Mouse (Mus musculus) 416B (cell line): Measurements from ENCODE around the gene Csnk1d.

Source experiments
- DNase-seq: peaks from one replicate; pipeline ENCODE4 v3.0.0; 2011; ENCODE audit warnings: low read depth

Gene Csnk1d

GRCm38 (mm10) chr11:120990951-120991526 lies at the start of gene Csnk1d:
Gene Csnk1d (minus strand): TSS chr11:120991330.
- peak; percentile 96 for DNase-seq

DNA sequence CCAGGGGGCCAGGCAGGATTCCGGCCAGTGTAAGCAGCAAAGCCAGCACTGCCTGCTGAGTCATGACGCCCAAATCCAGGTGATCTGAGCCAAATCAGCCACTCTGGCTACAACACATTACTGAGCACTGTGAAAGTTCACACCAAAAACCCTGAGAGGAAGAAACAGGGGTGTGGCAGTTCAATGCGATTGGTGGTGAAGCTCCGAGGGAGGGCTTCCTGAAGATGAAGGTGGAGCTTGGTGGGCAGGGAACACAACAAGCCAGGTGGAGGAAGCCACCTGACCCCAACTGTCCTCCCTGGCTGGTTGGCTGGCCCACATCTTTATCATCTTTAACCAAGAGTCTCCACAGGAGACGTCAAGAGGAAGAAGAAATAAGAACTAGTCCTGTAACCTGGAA lies 48.2 kb upstream of the Csnk1d start, which contains the start of gene Cd7:
TSS of gene Cd7 (minus strand) at position 117 of the 400 bp plus-strand sequence.
- DNase-seq, result no peak

DNA sequence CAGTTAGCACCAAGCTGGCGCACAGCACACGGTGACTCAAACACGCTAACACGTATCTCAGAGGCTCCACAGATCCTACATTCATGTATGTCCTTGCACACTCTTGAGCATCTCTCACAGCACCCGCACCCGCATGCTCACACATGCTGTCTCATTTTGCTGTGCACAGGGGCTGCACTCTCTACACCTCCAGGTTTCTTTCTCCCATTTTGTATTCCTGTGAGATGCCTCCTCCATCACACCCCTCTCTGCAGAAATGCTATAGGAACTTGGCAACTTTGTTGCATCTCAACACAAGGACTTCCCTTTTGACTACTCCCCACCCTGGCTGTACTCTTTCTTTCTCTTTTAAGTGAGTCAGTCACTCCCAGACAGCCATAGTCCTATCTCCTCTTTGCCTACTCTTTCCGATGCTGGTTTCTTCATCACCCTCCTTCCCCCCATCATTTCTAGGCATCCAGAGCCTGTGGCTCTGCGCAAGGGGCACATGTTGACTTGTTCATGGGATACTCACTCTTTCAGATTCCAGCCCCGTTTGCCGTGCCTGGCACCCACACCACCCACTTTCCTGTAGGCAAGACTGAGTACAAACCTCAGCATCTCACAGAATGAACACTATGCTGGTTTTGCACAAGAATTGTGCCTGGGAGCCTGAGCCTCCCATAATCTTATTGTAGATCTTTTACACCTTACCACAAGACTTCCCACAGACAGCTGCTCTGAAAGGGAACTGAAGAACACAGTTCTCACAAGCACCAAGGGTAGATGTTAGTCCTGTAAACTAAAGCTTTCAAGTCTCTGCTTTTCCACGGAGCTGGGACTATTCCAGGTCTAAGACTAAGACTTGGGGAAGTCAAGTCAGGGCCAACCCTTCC lies 47.5 kb upstream of the Csnk1d start:
- DNase-seq, result peak; percentile 40

GRCm38 (mm10) chr11:121033118-121033517 lies 42.0 kb upstream of the Csnk1d start:
- DNase-seq, result peak; percentile 9

DNA sequence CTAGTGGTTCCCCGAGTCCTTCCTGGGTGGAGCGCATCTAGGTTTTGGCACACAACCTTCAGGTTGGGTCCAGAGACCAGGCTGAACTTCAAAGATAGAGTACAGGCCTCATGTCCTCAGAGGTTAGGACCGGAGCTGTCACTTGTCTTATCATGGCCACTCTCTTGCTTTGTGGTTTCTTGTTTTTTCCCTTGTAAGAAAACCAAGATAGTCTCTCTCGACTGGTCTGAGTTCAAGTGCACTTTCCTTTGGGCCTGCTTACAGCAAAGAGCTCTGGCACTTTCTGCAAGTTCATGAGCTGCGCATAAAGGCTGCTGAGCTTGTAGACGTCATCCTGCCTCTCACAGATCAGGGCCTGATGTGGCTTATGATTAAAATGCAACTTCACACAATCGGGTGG lies 36.1 kb upstream of the Csnk1d start:
- DNase-seq, result peak; percentile 82

DNA sequence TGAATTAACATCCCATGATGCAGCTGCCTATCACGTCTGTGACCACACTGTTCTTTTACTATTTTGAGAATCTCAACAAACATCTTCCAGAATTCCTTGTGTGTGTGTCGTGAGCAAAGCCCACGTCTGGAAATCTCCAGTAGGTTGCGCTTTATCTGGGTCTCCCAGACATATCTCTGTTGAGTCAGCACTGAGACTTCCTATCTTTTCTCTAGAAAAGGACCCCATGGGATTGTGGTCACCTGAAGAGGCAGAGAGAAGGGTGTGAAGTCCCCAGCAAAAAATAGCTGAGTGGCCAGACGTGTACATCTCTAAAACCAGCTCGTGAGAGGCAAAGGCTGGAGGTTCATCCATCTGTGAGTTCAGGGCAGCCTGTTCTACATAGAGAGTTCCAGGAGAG lies 33.0 kb upstream of the Csnk1d start:
- DNase-seq, result no peak

GRCm38 (mm10) chr11:121019501-121019900 lies 28.4 kb upstream of the Csnk1d start:
- no peak for DNase-seq

GRCm38 (mm10) chr11:121017703-121018102 lies 26.6 kb upstream of the Csnk1d start:
- peak; percentile 69 for DNase-seq

- no peak for DNase-seq
These were observed 24.3 kb upstream of the Csnk1d start for GRCm38 (mm10) chr11:121015472-121015871.

GRCm38 (mm10) chr11:121014896-121015300 lies 23.8 kb upstream of the Csnk1d start:
- no peak for DNase-seq

DNA sequence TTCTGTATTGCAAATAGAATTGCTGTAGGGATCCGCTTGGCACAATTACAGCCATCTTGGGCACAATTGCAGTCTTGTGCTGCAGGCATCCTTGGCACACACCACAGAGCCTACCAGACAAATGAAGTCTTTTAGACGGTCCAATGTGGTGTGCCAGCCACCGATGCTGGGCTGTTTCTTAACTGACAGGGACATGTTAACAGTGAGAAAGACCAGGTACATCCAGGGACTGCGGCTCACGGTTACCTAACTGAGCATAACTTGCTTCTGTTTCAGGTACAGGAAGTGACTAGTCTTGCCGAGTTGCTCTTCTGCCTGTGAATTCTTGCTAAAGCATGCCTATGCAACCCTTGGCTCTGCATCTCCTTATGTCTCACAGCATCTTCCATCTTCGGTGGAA lies 22.5 kb upstream of the Csnk1d start:
- no peak for DNase-seq

DNA sequence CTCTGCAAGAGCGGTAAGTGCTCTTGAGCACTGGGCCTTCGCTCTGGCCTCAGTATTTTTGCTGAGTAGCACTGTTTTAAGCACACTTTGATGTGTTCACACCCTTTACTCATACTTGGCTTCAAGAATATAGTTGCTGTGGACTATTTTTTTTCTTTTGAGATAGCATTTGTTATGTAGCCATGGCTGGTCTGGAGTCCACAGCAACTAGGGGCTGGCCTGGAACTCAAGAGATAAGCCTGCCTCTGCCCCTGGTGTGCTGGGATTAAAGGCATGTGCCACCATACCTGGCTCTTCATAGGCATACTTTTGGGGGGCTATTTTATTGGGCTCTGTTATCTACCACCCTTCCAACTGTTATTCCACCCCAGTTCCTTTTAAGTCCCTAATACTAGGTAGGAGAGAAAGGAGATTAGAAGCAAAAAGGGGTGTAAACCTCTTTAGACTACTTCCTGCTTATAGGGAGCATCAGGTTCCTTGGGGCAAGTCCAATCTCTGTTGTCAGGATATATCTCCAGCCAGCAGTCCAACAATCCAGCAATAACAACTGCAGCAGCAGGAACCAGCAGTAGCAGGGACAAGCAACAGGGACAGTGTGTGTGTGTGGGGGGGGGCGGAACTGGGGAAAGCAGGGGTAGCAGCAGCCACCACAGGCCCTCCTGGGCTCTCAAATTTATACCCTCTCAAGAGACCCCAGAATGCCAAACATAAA lies 19.1 kb upstream of the Csnk1d start:
- DNase-seq, result no peak

DNA sequence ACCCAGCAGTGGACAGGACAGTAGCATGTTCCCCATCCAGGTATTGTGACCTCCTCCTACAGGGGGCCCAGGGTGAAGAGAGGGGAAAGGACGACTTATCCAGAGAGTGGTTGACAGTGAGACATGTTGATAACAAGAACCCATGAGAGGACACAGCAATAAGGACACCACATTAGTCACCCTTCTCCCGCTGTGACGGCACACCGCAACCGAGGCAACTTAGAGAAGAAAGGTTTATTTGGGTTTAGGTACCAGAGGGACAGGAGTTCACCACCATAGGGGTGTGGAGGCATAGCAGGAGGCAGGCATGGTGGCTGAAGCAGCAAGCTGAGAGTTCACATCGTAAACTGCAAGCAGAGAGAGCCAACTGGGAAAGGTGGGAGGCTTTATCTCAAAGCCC lies 15.1 kb upstream of the Csnk1d start:
- DNase-seq, result no peak

GRCm38 (mm10) chr11:121004281-121004680 lies 13.2 kb upstream of the Csnk1d start:
- no peak for DNase-seq

DNA sequence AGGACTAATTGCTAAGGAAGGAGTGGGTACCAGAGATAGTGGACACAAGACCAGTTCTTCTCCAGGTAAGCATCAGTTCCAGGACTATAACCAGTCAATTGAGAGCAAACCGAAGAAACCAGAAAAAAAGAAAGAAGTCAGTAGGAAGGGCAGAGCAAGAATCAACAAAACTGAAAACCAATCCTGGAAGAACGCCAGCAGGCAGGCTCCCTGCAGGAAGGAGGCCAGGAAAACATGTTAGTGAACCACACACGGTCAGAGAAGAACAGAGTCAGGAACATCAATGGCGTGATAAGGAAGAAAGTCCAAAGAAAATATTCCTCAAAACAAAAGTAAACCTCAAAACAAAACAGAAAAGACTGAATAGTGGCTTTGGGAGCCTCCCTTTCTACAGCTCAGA lies 10.8 kb upstream of the Csnk1d start:
- DNase-seq, result no peak

DNA sequence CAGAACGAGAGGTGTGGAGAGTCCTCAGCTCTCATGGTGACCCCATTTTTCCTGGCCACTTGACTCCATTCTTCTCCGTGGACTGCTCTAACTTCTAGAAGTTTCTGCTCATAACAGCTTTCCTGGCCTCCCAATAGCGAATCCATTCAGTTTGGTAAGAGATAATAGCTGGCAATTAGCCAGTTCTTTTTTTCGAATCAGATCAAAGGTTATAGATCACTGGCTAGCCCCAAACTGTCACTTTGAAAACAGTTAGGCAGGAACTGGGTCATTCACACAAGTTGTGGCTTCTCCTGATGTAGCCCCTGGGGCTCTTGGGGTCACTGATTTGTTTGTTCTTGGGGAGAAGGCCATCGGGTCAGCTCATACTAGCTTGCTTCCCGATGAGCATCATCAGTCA lies 3.6 kb upstream of the Csnk1d start:
- DNase-seq, result no peak

DNA sequence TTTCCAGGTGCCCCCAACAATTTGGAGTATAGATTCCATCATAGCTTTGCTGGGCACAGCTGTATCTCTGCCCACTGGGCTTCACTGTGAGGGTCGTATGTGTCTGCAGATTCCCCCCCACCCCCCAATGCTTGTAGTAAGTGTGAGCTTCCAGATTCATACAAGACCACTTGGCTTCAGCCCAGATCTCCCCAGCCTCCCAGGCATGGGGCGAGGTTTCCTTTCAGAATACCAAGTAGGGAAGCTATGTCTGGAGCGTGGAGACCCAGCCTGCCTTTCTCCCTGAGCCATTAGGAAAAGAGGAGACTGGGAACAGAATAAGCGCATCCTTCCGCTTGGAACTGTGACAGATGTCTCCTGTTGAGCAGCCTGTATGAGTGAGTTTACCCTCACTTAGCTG lies 2.5 kb upstream of the Csnk1d start:
- no peak for DNase-seq

DNA sequence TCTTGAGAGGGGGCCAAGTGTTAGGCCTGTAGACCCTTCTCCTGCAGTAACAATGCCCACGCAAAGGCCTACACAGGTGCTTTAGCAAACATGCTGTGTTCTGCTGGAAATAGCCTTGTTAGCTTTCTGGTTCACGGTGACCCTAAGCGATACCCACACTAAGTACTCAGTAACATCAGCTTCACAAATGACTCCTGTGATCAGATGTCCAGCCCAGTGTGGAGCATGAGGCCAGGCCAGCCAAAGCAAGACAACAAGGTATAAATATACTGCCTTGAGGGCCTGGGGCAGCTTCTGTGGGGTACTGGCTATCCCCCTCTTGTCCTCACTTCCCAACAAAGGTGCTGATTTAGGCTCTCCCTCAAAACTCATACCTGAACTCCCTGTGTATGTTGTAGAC lies 1.9 kb upstream of the Csnk1d start:
- no peak for DNase-seq

DNA sequence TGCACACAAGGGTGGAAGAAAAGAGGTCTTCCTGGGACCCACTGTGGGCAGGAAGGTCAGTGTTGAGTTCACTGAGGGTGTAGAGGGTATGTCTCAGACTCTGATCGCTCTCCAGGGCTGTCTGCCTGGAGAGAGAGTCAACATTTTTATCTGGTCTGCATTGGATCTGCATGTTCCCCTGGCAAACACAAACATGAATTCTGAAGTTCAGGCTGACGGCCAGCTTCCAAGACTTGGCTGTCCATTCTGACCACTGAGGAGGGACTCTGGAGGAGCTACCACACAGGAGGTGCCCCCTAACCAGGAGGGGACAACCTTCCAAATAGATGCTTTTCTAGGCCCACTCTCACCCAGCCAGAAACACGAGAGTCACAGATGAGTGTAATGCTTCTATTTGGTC lies 661 bp upstream of the Csnk1d start:
- no peak for DNase-seq

DNA sequence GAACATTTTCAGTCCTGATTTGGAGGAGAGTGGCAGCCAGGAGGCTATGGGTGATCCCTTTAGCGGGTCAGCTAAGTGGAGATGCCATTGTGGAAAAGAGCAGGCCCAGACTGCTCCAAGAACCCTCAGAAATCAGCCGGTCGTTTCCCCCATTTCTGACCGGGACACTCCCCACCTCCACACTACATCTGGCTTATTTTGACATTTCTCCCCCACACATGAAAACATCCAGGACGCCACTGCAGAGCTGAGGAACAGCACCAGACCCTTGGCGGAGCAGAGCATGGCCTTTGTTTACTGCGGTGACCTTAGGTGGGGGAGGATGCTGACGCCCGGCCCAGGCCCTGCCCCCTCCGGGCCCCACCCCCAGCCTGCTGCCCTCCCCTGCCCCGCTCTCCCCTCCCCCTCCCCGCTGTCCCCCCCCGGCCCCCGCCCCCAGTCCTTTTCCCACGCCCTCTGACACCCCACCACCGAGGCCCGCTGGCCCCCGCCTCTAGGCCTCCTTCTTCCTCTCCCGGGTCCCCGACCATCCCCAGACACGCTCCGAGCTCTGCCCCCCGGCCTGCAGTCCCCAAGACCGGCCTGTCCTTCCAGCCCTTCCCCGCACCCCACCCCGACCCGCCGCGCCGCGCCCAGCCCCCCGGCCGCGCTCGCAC lies 876 bp downstream of the Csnk1d start:
- peak; percentile 56 for DNase-seq

GRCm38 (mm10) chr11:120989523-120989922 lies 1.6 kb downstream of the Csnk1d start:
- DNase-seq, result peak; percentile 46

GRCm38 (mm10) chr11:120988410-120988809 lies 2.7 kb downstream of the Csnk1d start:
- no peak for DNase-seq
